Mouse (Mus musculus): Measurements from ENCODE around the gene Mtr.

Mtr gene

DNA sequence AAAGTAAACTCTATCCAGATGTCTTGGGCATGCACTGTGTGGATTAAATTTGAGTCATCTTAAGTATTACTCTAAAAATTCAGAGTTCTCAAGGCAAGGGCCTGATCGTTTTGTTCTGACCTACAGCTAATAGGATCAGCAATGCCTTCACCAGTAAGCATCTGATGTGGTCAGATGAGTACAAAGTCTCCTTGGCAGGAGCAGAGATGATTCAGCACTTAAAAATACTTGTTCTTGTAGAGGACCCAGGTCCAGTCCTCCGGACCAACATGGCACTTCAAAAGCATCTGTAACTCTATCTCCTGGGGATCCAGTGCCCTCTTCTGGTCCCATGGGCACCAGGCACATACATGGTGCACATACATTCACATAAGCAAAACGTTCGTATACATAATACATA is 25.8 kb downstream of the Mtr start:
- DNase-seq = no peak

DNA sequence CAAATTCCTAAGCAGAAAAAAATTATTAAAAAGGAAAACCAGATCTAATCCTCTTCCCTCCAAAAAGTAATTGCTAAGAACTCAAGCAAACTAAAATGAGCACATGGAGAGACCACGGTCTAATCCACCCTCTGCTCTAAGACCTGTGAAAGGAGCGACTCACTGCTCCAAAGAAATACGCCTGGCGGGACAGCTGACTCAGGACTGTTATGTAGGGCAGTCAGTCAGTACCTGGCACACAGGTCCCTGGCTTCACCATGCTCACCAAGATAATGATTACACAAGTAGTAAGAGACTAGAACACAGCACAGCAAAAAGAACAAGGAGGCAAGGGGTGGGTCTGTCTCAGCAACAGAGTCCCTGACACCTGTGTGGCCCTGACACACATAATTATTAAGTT is 29.7 kb downstream of the Mtr start:
- DNase-seq = no peak

DNA sequence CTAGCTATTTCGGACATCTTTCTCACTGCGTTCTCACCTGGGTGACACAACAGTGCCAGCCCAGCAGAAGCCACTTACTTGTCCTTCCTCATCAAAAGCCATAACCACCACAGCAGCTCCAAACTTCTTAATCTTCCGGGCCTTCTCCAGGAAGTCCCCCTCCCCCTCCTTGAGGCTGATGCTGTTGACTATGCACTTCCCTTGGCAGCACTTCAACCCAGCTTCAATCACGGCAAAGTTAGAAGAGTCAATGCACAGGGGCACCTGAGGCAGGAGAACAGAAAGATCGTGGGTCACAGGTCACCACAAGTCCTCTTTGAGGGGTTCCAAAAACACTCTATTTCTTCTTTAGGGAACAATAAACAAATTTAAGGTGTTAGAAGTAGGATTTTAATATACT is 30.3 kb downstream of the Mtr start:
- no peak for DNase-seq

DNA sequence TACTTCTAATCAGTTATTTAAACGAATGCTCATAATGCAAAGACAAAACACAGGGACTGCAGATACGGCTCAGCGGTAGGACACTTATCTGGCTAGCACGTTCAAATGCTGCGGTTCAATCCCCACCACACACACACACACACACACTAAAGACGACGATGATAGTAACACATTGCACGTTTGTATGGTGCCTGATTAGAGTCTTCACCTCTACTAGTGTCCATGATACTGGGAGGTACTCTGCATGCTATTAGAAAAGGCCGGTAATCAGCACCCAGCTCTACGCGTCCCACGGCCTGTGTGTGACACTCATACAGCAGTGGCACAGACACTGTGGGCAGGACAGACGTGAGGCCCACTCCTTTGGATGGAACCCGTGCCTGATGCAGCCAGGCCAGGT is 39.3 kb downstream of the Mtr start:
- DNase-seq = no peak

DNA sequence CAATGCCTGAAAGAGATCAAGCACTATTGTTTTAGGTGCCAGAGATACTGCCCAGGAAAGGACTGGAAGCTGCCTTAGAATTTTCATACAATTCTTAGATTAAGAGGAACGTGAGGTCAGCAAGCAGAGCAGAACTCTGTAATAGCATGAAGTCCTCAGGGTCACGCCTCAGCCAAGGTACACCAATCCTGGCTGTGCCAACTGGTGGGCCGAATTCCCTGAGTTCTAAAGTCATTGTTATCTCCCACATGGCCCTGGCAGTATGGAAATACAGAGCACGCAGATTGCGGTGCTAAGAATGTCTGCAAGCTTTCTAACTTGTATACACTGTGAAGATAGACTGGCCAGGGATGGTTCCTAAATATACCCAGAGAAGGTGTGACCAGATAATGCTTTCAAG is 43.0 kb downstream of the Mtr start:
- no peak for DNase-seq

DNA sequence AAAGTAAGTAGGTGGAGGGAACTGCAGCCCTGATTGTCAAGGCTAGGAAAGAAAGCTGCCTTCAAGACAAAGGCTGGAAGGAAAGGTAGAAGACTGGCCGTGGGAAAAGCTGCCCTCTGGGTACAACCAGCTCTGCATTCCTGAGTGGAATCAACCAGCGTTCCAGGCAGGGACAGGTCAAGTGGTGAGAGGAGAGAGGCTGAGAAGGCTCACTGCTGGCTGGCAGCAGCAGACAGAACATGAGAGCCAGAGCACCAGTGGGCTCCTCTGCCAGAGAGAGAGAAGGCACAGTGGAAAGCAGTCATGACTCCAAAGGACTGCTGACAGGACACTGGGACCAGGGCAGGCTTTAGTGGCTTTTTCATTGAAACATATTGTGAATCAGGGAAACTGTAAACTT is 46.9 kb downstream of the Mtr start:
- no peak for DNase-seq

DNA sequence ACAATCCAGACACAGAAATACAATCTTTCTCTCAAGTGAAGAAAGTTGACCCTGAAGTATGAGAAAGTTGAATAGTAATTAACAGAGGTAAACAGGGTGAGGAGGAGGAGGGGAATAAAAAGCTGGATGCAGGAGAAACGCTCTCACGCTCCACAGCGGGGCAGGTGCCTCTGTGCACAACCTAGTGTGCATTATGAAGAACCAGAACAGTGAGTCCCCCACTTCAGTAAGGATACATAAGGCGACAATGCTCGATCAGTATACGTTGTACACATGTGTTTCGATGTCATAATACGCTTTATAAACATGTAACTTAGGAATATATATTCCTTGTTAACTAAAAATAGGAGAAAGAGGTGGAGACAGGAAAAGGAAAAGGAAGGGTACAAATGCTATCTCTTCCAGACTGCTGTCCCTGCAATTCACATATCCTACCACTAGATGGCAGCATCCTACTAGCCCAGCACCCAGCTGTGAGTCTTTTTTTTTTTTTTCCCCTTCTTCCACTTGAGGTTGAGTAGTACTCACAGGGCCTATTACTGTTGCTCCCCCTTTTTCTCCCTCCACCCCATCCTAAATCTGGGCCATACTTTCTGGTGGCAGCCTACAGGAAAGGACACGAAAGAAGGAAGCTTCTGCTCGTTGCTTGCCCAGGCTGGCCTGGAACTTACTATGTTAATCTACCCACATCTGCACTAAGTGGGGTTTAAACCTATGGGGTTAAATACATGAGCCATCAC is 47.7 kb downstream of the Mtr start:
- DNase-seq = peak in 1 of 2 experiments; percentile 42

DNA sequence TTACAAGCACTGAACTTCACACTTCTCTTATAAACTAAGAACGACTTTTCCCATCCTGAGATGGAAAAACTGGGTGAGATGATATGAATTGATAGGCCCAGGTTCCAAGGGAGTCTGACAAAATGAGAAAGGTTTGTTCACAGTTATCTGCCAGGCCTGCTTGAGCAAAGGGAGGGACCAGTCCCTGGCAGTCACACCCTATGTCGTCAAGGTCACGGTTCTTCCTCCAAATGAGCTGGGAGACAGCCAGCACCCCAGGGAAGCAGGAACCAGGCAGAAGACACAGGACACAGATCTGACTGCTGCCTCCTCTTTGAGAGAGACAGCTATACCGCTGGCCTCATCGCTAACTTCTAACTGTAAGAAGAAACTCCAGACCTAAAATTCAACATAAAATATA is 57.5 kb downstream of the Mtr start:
- no peak for DNase-seq

DNA sequence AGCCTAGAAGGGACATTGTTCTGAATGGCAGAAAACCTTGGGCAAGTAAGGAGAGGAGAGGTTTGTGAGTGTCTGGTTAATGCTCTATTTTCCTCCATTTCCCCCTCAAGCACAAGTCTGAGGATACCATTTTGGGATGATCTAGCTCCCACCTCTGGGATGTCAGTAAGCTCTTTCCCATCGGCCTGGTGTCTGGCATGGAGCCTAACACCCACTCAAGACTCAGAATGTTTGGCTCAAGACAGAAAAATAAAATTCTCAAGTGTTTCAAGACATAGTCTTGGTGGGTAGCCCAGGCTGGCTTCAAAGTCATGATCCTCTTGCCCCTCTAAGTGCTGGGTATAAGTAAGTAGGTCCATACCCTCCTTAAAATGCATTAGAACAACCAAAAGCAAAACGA is 59.4 kb downstream of the Mtr start:
- DNase-seq = no peak

DNA sequence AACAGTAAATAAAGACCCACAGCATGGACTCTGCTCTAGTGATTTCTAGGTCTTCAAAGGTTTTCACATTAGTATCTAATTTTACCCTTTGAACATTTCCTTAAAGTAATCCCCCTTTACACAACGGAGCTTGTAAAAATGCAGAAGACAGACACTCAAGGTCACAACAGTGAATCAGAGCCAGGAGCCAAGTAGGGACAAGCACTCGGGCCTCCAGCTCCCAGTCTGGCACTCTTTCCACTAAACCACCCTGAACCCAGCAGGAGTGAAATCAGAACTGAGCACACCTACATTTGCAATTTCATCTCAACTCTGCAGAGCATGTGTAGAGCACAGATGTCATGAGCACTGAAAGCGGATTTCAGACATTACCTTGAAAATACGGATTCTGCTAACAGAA is 61.1 kb downstream of the Mtr start:
- DNase-seq = no peak

DNA sequence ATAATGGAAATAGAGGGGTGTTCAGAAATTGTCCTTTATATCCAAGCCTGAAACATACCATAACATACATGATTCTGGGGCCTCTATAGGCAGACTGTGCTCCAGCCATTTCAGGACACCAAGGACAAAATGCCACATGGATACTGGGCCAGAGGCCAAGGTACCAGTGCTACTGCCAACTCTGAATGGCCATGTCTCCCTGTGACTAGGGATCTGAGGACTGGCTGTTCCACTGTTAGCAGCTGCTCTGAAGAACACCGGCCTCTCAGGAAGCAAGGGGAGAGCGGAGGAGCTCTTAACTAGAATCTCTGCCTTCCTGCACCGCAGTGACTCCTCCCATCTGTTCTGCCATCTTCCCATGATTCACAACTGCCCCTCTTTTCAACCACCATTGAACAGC is 61.9 kb downstream of the Mtr start:
- no peak for DNase-seq

DNA sequence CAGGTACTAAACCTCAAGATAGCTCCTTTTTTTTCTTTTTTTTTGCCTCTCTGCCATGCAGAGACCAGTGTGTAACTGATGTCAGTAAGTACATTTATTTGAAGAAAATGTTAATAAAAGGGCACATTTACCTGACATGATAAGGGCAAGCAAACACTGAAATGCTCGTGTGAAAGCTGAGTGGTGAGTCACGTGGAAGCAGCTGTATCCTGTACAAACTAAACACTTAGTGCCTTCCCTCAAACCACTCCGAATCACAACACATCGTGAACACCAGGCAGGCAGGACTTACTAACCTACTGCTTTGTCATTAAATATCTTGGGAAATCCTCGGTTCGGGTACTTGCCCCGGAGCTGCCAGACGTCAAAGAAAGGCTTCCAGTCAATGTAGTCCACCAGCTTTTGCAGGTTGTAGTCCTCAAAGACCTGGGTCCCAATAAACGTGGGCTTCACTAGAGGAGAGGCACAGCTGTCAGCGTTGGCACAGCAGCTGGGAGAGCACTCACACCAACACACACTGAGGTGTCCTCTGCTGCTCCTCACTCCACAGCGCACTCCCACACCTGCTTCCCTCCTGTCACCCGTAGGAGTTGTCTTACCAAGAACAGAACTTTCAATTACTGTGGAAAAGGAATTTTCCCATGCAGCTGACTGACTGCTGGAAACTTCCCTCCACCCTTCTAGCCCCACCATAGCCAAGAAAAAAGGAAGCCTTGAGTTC is 62.8 kb downstream of the Mtr start:
- no peak for DNase-seq

DNA sequence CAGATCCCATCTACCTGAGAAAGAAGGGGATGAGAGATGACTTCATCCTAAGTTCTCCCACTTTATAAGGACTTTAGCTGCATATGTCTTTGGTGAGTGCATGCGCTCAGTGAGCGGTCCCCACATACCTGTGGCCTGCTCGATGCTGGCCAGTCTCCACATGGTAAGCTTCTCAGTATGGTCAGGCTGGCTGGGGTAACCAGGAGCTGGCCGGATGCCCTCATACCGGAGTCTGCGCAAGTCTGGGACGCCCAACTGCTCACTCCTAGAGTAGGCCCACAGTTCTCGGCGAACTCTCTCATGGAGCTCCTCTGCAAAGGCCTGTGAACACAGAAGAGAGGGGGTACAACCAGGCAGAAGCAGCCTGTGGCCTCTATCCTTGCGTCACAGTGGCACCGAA is 68.7 kb downstream of the Mtr start:
- no peak for DNase-seq

DNA sequence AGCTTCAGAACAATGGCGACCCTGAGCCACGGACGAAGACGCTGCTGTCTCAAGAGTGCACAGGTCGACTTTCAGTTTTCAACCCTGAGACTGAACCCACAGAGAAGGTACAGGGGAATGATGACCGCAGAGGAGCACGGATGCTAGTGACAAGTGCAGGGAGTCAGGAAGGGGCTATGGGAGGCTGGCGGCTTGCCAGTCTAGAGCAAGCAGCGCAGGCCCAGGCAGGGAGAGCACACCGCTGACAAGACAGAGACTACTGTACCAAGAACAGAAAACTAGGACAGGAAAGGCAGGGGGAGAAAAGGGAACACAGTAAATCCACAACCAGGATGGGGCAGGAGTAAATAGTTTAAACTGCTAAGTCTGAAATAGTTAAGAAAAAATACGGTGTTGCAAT is 69.1 kb downstream of the Mtr start:
- DNase-seq = no peak

DNA sequence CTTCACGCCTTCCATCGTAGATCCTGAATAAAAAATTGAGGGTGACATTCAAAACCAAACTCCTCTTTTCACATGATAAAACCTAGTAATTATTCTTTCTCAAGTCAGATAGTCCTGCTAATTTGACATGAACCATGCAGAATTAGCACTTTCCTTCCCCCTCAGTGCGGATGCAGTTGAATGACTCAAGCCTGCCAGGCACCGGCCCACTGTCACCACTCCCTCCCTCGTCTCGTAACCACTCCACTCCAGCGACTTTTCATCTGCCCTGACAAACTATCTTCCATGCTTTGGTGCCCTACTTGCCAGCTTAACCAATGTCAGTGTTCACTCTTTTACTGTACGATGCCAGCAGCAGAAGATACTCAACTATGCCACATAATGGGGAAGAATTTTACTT is 78.4 kb downstream of the Mtr start:
- no peak for DNase-seq

DNA sequence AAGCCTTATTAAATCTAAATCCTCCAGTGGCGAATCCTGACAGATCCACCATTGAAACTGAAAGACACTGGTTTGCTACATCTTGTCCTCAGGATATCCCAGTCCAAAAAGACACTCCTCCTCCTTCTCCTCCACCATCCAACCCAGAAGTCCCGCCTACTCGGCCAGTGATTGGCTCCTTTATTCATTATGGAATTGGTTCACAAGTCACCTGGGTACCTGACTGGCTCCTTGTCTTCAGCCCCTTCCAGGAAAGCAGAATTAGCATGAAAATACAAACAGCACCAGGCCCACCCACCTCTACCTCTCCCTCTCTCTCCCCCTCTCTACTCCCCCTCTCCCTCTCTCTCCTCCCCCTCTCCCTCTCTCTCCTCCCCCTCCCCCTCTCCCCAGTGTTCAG is 81.2 kb downstream of the Mtr start:
- no peak for DNase-seq

DNA sequence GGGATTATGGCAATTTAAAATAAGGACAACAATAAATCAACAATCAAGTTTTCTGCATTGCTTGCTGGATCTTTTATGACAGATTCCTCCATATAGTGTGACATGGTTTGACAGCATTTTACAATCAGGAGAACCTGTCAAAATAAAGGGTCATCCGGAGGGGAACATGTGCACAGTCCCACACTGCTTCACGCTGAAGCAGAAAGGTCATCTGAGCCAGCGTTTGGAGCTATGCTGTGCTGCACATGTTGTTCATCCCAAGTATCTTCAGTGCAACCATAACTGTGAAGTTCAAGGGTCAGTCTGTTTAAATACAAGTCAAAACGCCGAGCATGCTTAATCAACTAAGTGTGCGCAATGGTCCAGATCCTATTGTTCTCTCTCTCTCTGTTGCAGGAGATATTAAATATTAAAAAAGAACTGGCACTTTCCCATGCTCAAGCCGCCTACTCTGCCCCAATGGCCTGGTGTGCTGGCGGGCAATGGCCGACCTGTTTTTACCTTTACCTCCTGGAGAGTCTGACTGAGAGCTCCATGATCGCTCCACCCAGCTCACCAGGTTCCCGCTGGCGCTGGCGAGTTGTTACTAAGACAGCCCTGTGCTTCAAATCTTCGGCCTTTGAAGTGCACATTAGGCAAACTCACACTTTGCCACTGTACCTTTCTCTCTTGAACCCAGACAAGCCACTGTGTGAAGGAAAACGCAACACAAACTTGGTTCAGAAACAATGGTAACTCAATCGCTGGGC is 81.8 kb downstream of the Mtr start:
- no peak for DNase-seq

DNA sequence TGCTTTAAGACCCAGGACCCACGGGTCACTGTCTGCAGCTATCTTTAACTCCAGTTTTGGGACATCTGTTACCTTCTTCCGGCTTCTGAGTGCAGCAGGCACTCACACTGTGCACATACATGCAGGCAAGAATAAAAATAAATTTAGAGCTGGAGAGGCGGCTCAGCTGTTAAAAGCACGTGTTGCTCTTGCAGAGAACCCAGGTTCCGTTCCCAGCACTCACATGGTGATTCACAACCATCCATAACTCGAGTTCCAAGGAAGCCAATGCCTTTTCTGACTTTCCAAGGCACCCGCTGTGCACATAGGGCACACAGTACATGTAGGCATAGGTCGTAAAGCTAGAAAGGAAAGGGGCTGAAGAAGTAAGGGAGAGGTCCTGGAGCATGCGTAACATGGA is 90.6 kb downstream of the Mtr start:
- DNase-seq = no peak

DNA sequence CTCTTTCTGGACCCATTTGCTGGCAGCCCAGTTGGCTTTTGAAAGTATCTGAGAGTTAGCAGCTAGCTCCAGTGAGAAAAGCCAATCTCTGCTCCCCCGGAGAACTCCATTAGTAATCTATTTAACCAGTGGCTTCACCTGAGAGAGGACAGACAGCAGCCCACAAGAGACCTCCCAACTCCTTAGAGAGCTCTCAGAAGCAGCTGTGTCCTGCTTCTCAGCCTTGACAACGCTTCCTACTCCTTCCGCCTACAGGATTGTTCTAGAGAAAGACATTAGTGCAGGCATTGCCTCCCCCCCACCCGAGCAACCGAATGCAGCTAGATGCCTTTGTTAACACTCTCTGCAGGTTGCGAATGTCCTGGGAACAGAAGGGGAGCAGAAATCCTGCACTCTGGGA is 91.5 kb downstream of the Mtr start:
- no peak for DNase-seq

DNA sequence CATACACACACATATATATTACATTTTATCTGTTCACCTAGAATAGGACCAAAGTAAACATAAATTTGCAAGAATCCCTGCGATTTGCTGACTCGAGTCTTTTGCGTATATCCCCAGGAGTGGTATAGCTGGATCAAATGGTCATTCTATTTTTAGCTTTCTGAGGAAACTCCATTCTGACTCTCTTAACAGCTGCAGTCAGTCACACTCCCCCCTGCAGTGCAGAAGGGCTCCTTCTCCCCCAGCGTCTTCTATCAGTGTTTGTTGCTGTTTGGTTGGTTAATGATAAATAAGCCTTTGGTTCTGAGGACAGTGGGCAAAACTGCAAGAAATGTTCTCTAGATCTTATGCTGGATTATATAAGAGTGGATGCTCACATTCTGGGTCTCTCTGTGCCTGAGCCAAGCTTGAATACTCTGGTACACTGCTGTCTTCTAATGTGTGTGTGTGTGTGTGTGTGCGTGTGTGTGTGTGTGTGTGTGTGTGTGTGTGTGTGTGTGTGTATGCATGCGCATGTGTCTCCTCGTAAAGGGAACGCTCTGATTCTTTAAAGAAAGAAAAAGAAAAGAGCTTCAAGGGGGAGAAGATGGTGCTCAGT is 92.4 kb downstream of the Mtr start:
- DNase-seq = no peak

DNA sequence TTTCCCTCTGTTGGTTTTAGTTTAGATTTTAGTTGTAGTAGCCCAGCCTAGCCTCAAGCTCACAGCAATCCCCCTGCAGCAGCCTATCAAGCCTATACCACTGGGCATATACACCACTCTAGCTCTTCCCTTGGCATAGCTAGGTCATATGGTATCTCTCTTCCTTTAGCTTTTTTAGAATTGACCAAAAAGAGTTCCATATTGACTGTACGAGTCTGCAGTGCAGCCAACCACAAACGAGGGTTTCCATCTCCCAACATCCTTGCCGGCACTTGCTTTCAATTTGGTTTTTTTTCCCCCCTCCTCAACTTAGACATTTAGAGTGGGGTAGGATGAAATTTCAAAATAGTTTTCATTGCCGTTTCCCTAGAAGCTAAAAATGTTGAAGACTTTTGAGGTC is 95.5 kb downstream of the Mtr start:
- no peak for DNase-seq

DNA sequence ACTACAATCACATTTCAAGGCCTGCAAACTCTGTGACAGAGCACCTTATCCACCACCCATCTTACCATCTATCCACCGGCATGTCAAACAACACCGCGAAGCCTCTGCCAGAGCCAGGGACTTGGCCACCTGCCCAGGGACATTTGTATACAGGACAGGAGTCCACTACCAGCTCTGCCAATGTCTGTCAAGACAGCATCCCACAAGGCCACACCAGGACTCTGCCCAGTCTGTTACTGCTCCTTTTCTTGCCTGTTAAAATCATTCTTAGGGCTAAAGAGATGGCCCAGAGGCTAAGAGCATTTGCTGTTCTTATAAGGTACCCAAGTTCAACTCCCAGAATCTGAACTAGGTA is 97.8 kb downstream of the Mtr start:
- no peak for DNase-seq

DNA sequence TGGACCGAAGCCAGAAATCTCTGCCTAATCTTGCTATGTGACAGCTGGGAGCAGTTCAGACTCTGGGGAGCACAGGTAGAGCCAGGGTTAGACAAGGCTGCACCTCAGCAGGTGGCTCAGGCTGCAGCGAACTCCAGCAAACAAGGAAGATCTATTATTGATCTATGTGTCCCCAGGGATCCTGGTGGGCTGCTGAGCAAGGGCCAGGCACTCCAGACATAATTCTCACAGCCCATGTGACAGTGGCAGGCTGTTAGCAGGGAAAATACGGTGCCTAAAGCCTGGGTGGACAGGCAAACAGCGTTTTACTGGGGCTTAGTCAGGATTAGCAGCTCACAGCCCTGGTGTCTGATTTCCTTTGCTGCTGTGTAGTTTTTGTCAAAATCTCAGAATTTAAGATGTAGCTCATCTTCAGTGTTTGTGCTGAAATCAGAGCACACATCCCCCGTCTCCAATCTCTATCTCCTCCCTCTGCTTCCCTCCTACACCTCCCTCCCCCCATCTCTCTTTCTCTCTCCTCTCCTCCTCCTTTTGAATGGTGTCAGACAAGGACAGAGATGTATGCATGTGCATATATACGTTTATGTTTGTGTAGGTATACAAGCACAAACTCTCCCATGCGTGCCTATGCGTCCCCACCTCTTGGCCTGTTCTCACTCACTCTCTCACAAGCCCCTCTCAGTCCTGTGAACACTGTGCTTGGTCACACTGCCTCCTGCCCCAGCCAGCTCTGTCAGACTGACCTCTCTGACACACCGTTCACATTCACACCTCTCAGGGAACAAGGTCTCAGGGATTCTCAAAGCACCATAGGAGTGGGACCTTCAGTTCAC is 98.4 kb downstream of the Mtr start:
- no peak for DNase-seq
